7 mouse cellular contexts compared by ENCODE assay signal in the genomic region with DNA sequence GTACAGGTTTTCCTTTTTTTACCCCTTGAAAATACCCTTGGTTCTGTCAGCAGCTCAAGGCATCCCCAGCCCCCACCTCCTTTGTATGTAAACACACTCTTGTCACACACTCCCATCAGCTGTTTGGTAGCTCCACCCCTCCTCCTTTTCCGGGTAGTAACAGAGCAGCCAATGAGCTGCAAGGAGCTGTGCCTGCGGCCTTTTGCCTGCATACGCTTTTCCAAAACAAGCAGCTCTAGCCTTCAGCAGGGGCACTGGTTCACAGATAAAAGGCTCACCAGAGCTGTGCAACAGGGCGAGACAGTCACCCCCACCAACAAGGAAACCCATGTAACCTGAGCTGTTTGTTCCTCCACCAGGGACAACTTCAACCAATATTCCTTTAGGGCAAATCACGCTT. TPM values are rescaled to one million over a fixed set of nuclear protein-coding genes. Genes with fewer than 3 reads are reported as not detected.
A peak's percentile ranks its signal among the peaks of the same experiment; 100 is the strongest.
DNase-seq lines count a peak whose midpoint lies in the region; ATAC-seq and TF ChIP-seq lines count a peak whose summit lies in the region.

No protein-coding gene starts in this region.

- 0% methylated on average over 5 of the region's 5 CpGs for WGBS in embryonic facial prominence, embryonic 12.5 days
- WGBS in kidney, adult 2 months = 1% methylated on average over 5 of the region's 5 CpGs
- under 1% methylated on average over 5 of the region's 5 CpGs for WGBS in limb, embryonic 11.5 days
- WGBS in midbrain, embryonic 13.5 days = 0% methylated on average over 5 of the region's 5 CpGs

- H3K27ac ChIP-seq in embryonic facial prominence, embryonic 12.5 days = peak overlapping the region; percentile 90
- H3K27ac ChIP-seq in kidney, adult 2 months (ENCODE audit: insufficient read depth, low read depth, low read length) = peak overlapping the region; percentile 93
- peak overlapping the region; percentile 75 for H3K27ac ChIP-seq in limb, embryonic 11.5 days (replicated peaks; ENCODE audit: low read depth, low read length)
- H3K27ac ChIP-seq in midbrain, embryonic 13.5 days = peak overlapping the region; percentile 87

- ATAC-seq in embryonic facial prominence, embryonic 12.5 days (ENCODE audit: insufficient number of reproducible peaks, insufficient read depth, low FRiP score, low TSS enrichment) = peak; percentile 65
- ATAC-seq in limb, embryonic 11.5 days (ENCODE audit: insufficient number of reproducible peaks, low FRiP score, low TSS enrichment, low read depth) = peak; percentile 70
- ATAC-seq in midbrain, embryonic 13.5 days = peak; percentile 62

- H3K9me3 ChIP-seq in embryonic facial prominence, embryonic 12.5 days = no peaks in the 10 kb centered on the region
- no peaks in the 10 kb centered on the region for H3K9me3 ChIP-seq in limb, embryonic 11.5 days (ENCODE audit: control insufficient read depth, low read length)
- H3K9me3 ChIP-seq in midbrain, embryonic 13.5 days = no peaks in the 10 kb centered on the region

- no peaks in the 10 kb centered on the region for H3K27me3 ChIP-seq in embryonic facial prominence, embryonic 12.5 days
- no peaks in the 10 kb centered on the region for H3K27me3 ChIP-seq in kidney, adult 2 months (replicated peaks; ENCODE audit: control insufficient read depth, insufficient read depth, low read length)
- H3K27me3 ChIP-seq in limb, embryonic 11.5 days (ENCODE audit: control insufficient read depth, insufficient read depth, low read length) = no peaks in the 10 kb centered on the region
- H3K27me3 ChIP-seq in midbrain, embryonic 13.5 days = no peaks in the 10 kb centered on the region

- H3K4me2 ChIP-seq in embryonic facial prominence, embryonic 12.5 days (replicated peaks) = peak overlapping the region; percentile 85
- peak overlapping the region; percentile 61 for H3K4me2 ChIP-seq in limb, embryonic 11.5 days (ENCODE audit: low read depth, severe bottlenecking)
- peak overlapping the region; percentile 92 for H3K4me2 ChIP-seq in midbrain, embryonic 13.5 days (replicated peaks)

- peak overlapping the region; percentile 83 for H3K4me3 ChIP-seq in embryonic facial prominence, embryonic 12.5 days
- peak overlapping the region; percentile 1; the same call in 1 of the 2 replicates for H3K4me3 ChIP-seq in kidney, adult 2 months (ENCODE audit: insufficient read depth, low read depth, low read length)
- peak overlapping the region; percentile 81 for H3K4me3 ChIP-seq in limb, embryonic 11.5 days (ENCODE audit: low read depth, low read length)
- peak overlapping the region; percentile 76 for H3K4me3 ChIP-seq in midbrain, embryonic 13.5 days (replicated peaks)

- DNase-seq in adrenal gland, postnatal 14 days = peak; percentile 93
- DNase-seq in heart, adult 18-20 months = peak; percentile 94 to 96
- peak; percentile 96 for DNase-seq in kidney, adult 2 months
- DNase-seq in limb, embryonic 11.5 days (ENCODE audit: low spot score) = peak; percentile 84
- DNase-seq in spleen, adult 18-20 months = peak; percentile 60 to 66

- 0 out of 2 replicates have a peak, but pooled peaks have one; percentile 5 for TF ChIP-seq CTCF in kidney, adult 2 months (conservative IDR thresholded peaks at IDR 0.05; ENCODE audit: insufficient read depth, insufficient read length, low read depth, low read length)

- peaks cover 28% of the 10 kb centered on the region for H3K4me1 ChIP-seq in embryonic facial prominence, embryonic 12.5 days
- peaks cover 23% of the 10 kb centered on the region; the same call in 1 of the 2 replicates for H3K4me1 ChIP-seq in kidney, adult 2 months (ENCODE audit: control insufficient read depth, insufficient read depth, low read length)
- H3K4me1 ChIP-seq in limb, embryonic 11.5 days (ENCODE audit: control insufficient read depth, insufficient read depth, low read length) = peaks cover 7% of the 10 kb centered on the region
- H3K4me1 ChIP-seq in midbrain, embryonic 13.5 days (replicated peaks) = peaks cover 47% of the 10 kb centered on the region

- H3K9ac ChIP-seq in embryonic facial prominence, embryonic 12.5 days = no peak overlapping the region
- H3K9ac ChIP-seq in limb, embryonic 11.5 days (ENCODE audit: low read length) = no peak overlapping the region
- H3K9ac ChIP-seq in midbrain, embryonic 13.5 days (replicated peaks) = peak overlapping the region; percentile 71

- H3K36me3 ChIP-seq in embryonic facial prominence, embryonic 12.5 days = peaks cover 16% of the 10 kb centered on the region
- H3K36me3 ChIP-seq in kidney, adult 2 months (ENCODE audit: control insufficient read depth, insufficient read depth, low read length) = no peaks in the 10 kb centered on the region; the same call in 1 of the 2 replicates
- peaks cover 5% of the 10 kb centered on the region; the same call in 1 of the 2 replicates for H3K36me3 ChIP-seq in limb, embryonic 11.5 days (ENCODE audit: control insufficient read depth, insufficient read depth, low read length)
- peaks cover 23% of the 10 kb centered on the region; the same call in 1 of the 2 replicates for H3K36me3 ChIP-seq in midbrain, embryonic 13.5 days

- TF ChIP-seq POLR2A in kidney, adult 2 months (IDR thresholded peaks at IDR 0.05; ENCODE audit: low read depth, low read length) = no peak

RNA-seq across cellular contexts. Expression of a gene that starts 4.0 kb away (rescaled TPM):
- 116 and 124 TPM in 2 replicates for total RNA-seq in adrenal gland, postnatal 14 days (2021)
- polyA plus RNA-seq in embryonic facial prominence, embryonic 12.5 days (2016; fragmentation: Nextera tagmentation; extraction: Ambion mirVana) = 52.5 and 56.1 TPM in 2 replicates
- total RNA-seq in heart, adult 18-20 months (2021) = 10 to 100 TPM; 56.8 to 63.6 TPM
- 35.1 and 38.3 TPM in 2 replicates for polyA plus RNA-seq in kidney, adult 2 months (2012; rRNA removed)
- 48.7 and 49.3 TPM in 2 replicates for polyA plus RNA-seq in limb, embryonic 11.5 days (2014; fragmentation: Nextera tagmentation; extraction: Ambion mirVana)
- polyA plus RNA-seq in midbrain, embryonic 13.5 days (2015; fragmentation: Nextera tagmentation; extraction: Ambion mirVana) = 57.6 and 66.0 TPM in 2 replicates

Comparison
In these comparisons a context has a peak if more than half of its experiments do, and no peak if none do; other contexts are left out.
1. Peak in every context shown above with its lines: DNase-seq, ATAC-seq, H3K4me3 ChIP-seq and H3K27ac ChIP-seq.
2. H3K4me3 ChIP-seq: peak in every context shown above with its lines; median percentile 83 in embryonic facial prominence, embryonic 12.5 days; 81 in limb, embryonic 11.5 days; 76 in midbrain, embryonic 13.5 days; 1 in kidney, adult 2 months.